Mouse (Mus musculus): Measurements from ENCODE around the gene Tenm2. TPM values are rescaled to one million over a fixed set of nuclear protein-coding genes. Genes with fewer than 3 reads are reported as not detected.

The Tenm2 gene
- total RNA-seq, 2 experiments from 2014 or later, result 163 to 177 TPM

- DNase-seq, result no peak
- intact Hi-C loops (cut with DNase I), result no loop called here
Measured at GRCm38 (mm10) chr11:36647179-36647578, 588.6 kb downstream of the Tenm2 start.

GRCm38 (mm10) chr11:36635082-36635481, 600.7 kb downstream of the Tenm2 start:
- intact Hi-C loops (cut with DNase I), result no loop called here

GRCm38 (mm10) chr11:36632201-36632600, 603.6 kb downstream of the Tenm2 start:
- intact Hi-C loops (cut with DNase I), result no loop called here
- no peak for DNase-seq

More at GRCm38 (mm10) chr11:36635082-36635481, 600.7 kb downstream of the Tenm2 start:
- DNase-seq, result no peak

- intact Hi-C loops (cut with DNase I), result no loop called here
- DNase-seq, result no peak
Measured at GRCm38 (mm10) chr11:36613807-36614206, 622.0 kb downstream of the Tenm2 start.

GRCm38 (mm10) chr11:36604815-36605382, 630.9 kb downstream of the Tenm2 start:
- no peak for DNase-seq
- intact Hi-C loops (cut with DNase I), result no loop called here

GRCm38 (mm10) chr11:36604272-36604671, 631.5 kb downstream of the Tenm2 start:
- DNase-seq, result peak; percentile 50
- intact Hi-C loops (cut with DNase I), result no loop called here

- intact Hi-C loops (cut with DNase I), result no loop called here
- no peak for DNase-seq
Measured at GRCm38 (mm10) chr11:36592471-36592870, 643.3 kb downstream of the Tenm2 start.

GRCm38 (mm10) chr11:36566146-36566545, 669.6 kb downstream of the Tenm2 start:
- peak; percentile 49 for DNase-seq
- intact Hi-C loops (cut with DNase I), result no loop called here

- intact Hi-C loops (cut with DNase I), result no loop called here
- DNase-seq, result no peak
Measured at GRCm38 (mm10) chr11:36562851-36563250, 672.9 kb downstream of the Tenm2 start.

GRCm38 (mm10) chr11:36560785-36561548, 674.8 kb downstream of the Tenm2 start:
- DNase-seq, result no peak

GRCm38 (mm10) chr11:36557316-36557715, 678.4 kb downstream of the Tenm2 start:
- DNase-seq, result peak; percentile 75
- intact Hi-C loops (cut with DNase I), result no loop called here

More at GRCm38 (mm10) chr11:36560785-36561548, 674.8 kb downstream of the Tenm2 start:
- intact Hi-C loops (cut with DNase I), result no loop called here

GRCm38 (mm10) chr11:36553286-36553685, 682.5 kb downstream of the Tenm2 start:
- no peak for DNase-seq
- intact Hi-C loops (cut with DNase I), result no loop called here

- intact Hi-C loops (cut with DNase I), result no loop called here
- no peak for DNase-seq
Measured at GRCm38 (mm10) chr11:36550649-36551048, 685.1 kb downstream of the Tenm2 start.

GRCm38 (mm10) chr11:36549398-36550139, 686.2 kb downstream of the Tenm2 start:
- DNase-seq, result no peak
- intact Hi-C loops (cut with DNase I), result no loop called here

GRCm38 (mm10) chr11:36548139-36548538, 687.6 kb downstream of the Tenm2 start:
- intact Hi-C loops (cut with DNase I), result no loop called here
- no peak for DNase-seq

- DNase-seq, result no peak
- intact Hi-C loops (cut with DNase I), result no loop called here
Measured at GRCm38 (mm10) chr11:36538144-36538543, 697.6 kb downstream of the Tenm2 start.

- intact Hi-C loops (cut with DNase I), result no loop called here
Measured at GRCm38 (mm10) chr11:36537573-36538133, 698.1 kb downstream of the Tenm2 start.

GRCm38 (mm10) chr11:36535591-36535990, 700.2 kb downstream of the Tenm2 start:
- no peak for DNase-seq
- intact Hi-C loops (cut with DNase I), result no loop called here

More at GRCm38 (mm10) chr11:36537573-36538133, 698.1 kb downstream of the Tenm2 start:
- no peak for DNase-seq

GRCm38 (mm10) chr11:36531614-36532013, 704.1 kb downstream of the Tenm2 start:
- intact Hi-C loops (cut with DNase I), result no loop called here
- DNase-seq, result no peak

GRCm38 (mm10) chr11:36527509-36527908, 708.3 kb downstream of the Tenm2 start:
- DNase-seq, result peak; percentile 27
- intact Hi-C loops (cut with DNase I), result loop anchor here (10.0 kb wide), 1 partner anchor 303 kb away; no protein-coding TSS in a partner anchor

- intact Hi-C loops (cut with DNase I), result loop anchor here (10.0 kb wide), 1 partner anchor 302 kb away; no protein-coding TSS in a partner anchor
- peak; percentile 87 for DNase-seq
Measured at GRCm38 (mm10) chr11:36526381-36526780, 709.4 kb downstream of the Tenm2 start.

Measured in left cerebral cortex, postnatal 4 days (tissue).